Mouse (Mus musculus) embryonic facial prominence, embryonic 11.5 days (tissue): ENCODE results near the gene Serpina3c. TPM values are rescaled to one million over a fixed set of nuclear protein-coding genes. Genes with fewer than 3 reads are reported as not detected.

ENCODE experiments used
- ATAC-seq: fragments of 200-750 bp; cut with Nextera tagmentation; replicated peaks from 2 replicates; pipeline ENCODE4 v1.8.0; 2017; ENCODE audit warnings: low read depth; ENCODE audit not compliant: insufficient number of reproducible peaks, low FRiP score, low TSS enrichment
- DNase-seq: peaks from one replicate; pipeline ENCODE4 v3.0.0-alpha.2; 2015; ENCODE audit warnings: low spot score
- H3K27ac ChIP-seq: fragments of 300-500 bp; sonication (generic); replicated peaks from 2 replicates; pipeline ENCODE4 v1.5.1; 2014; ENCODE audit warnings: mild to moderate bottlenecking, low read depth, low read length, control low read depth
- H3K27me3 ChIP-seq: fragments of 300-500 bp; sonication (generic); 2 replicates; pipeline ENCODE4 v1.6.1; 2014; ENCODE audit warnings: mild to moderate bottlenecking, low read length, moderate library complexity, mixed read lengths; ENCODE audit not compliant: control insufficient read depth, insufficient read depth
- H3K36me3 ChIP-seq: fragments of 300-500 bp; sonication (generic); replicated peaks from 2 replicates; pipeline ENCODE4 v1.6.1; 2014; ENCODE audit warnings: low read depth, mild to moderate bottlenecking, low read length, moderate library complexity, mixed read lengths; ENCODE audit not compliant: control insufficient read depth, insufficient read depth
- H3K4me1 ChIP-seq: fragments of 300-500 bp; sonication (generic); 2 replicates; pipeline ENCODE4 v1.6.1; 2014; ENCODE audit warnings: low read length, mixed read lengths; ENCODE audit not compliant: control insufficient read depth, insufficient read depth
- H3K4me2 ChIP-seq: fragments of 300-500 bp; sonication (generic); 2 replicates; pipeline ENCODE4 v1.6.1; 2014; ENCODE audit warnings: low read depth, mild to moderate bottlenecking, control low read depth, low read length, moderate library complexity
- H3K4me3 ChIP-seq: fragments of 300-500 bp; sonication (generic); 2 replicates; pipeline ENCODE4 v1.5.1; 2014; ENCODE audit warnings: low read depth, low read length, control low read depth
- H3K9ac ChIP-seq: fragments of 300-500 bp; sonication (generic); replicated peaks from 2 replicates; pipeline ENCODE4 v1.6.1; 2014; ENCODE audit warnings: mild to moderate bottlenecking, control low read depth, low read length
- H3K9me3 ChIP-seq: fragments of 300-500 bp; sonication (generic); replicated peaks from 2 replicates; pipeline ENCODE4 v1.6.1; 2016; ENCODE audit warnings: mild to moderate bottlenecking, low read length, inconsistent platforms, mixed read lengths; ENCODE audit not compliant: control insufficient read depth
- WGBS: fragments of 180-500 bp; shearing (Covaris S2); extraction: QIAGEN DNeasy Blood & Tissue Kit; methylation state at CpG from one replicate; pipeline ENCODE4 v1.1.7; 2014; 5-methylcytosine and 5-hydroxymethylcytosine counted together
- polyA plus RNA-seq: library from polyadenylated mRNA; unstranded; fragments of >200 nt; fragmentation: Nextera tagmentation; extraction: Ambion mirVana; gene quantifications from 2 replicates; pipeline ENCODE4 v1.2.1, GENCODE M21; 2014

Gene Serpina3c
- polyA plus RNA-seq = not detected in 2 replicates

DNA sequence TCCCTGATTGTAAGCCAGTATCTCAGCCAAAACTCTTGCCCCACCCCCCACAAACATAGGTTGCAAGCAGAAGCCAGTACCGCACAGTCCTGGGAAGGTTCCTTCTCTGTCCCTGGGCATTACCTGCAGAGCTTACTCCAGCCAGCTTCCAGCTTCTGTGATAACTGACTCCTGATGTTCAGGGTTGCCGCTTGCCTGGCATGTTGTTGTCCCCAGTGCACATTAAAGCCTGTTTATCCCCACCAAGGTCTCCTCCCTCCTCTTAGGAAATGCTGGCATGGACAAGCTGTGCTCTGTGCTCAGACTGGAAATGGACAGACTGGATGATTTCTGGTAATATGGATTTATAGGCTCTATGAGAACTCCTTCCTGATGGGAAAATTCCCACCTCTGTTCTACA lies at the start of gene Serpina3c:
Gene Serpina3c (minus strand): TSS at position 215 of the 400 bp plus-strand sequence.
- H3K27ac ChIP-seq = no peak within 1 kb of the TSS
- no peak for DNase-seq
- no peaks in the 10 kb centered on the region for H3K36me3 ChIP-seq
- WGBS = 87% methylated on average over 2 of the region's 2 CpGs
- no peaks in the 10 kb centered on the region for H3K27me3 ChIP-seq
- H3K4me1 ChIP-seq = no peaks in the 10 kb centered on the region
- H3K4me3 ChIP-seq = no peak within 1 kb of the TSS
- H3K9ac ChIP-seq = no peak within 1 kb of the TSS
- ATAC-seq = no peak
- no peak within 1 kb of the TSS for H3K4me2 ChIP-seq
- no peaks in the 10 kb centered on the region for H3K9me3 ChIP-seq

DNA sequence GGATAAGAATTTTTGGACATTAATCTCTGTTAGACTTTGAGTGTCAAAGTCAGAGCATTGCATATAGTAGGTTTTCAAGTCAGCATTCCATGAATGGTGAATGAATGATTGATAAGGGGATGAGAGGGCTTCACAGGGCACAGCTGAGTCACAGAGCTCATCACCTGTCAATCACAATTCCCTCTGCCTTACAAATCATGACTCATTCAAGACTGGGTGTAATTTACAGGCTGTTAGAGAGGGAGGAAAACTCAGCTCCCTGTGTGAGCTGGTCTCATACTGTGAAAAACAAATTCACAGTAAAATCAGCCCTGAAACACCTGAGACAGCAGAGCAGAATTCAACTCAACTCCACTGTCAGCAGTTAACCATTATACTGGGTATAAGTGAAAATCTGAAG lies 37.2 kb upstream of the Serpina3c start:
- no peaks in the 10 kb centered on the region for H3K36me3 ChIP-seq
- no peak overlapping the region for H3K9ac ChIP-seq
- no peaks in the 10 kb centered on the region for H3K9me3 ChIP-seq
- H3K27me3 ChIP-seq = no peaks in the 10 kb centered on the region
- no peak overlapping the region for H3K4me2 ChIP-seq
- ATAC-seq (no peak), DNase-seq (no peak)
- no peak overlapping the region for H3K4me3 ChIP-seq
- no peak overlapping the region for H3K27ac ChIP-seq
- H3K4me1 ChIP-seq = no peaks in the 10 kb centered on the region

DNA sequence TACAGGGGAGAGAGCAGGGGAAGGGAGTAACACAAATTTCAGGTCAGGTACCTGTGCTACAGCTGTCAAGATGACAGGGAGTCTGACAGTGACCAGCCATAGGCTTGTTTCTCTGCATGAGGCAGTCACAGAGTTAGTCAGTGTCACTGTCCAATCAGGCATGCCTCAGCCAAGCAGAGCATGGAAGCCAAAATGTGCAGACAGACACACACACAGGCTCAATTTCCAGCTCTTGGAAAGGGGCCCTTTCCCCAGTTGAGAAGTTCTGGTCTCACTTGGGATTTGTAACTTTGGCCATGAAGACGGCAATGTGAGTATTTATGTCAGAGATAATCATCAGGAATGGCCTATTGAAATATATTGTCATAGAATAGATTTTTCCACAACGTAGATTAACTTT lies 35.6 kb upstream of the Serpina3c start:
- H3K4me3 ChIP-seq = no peak overlapping the region
- ATAC-seq (no peak), DNase-seq (no peak)
- H3K9ac ChIP-seq = no peak overlapping the region
- no peak overlapping the region for H3K27ac ChIP-seq
- no peaks in the 10 kb centered on the region for H3K9me3 ChIP-seq
- no peak overlapping the region for H3K4me2 ChIP-seq
- no peaks in the 10 kb centered on the region for H3K4me1 ChIP-seq
- H3K27me3 ChIP-seq = no peaks in the 10 kb centered on the region
- H3K36me3 ChIP-seq = no peaks in the 10 kb centered on the region
- 76% methylated on average over 2 of the region's 2 CpGs for WGBS

DNA sequence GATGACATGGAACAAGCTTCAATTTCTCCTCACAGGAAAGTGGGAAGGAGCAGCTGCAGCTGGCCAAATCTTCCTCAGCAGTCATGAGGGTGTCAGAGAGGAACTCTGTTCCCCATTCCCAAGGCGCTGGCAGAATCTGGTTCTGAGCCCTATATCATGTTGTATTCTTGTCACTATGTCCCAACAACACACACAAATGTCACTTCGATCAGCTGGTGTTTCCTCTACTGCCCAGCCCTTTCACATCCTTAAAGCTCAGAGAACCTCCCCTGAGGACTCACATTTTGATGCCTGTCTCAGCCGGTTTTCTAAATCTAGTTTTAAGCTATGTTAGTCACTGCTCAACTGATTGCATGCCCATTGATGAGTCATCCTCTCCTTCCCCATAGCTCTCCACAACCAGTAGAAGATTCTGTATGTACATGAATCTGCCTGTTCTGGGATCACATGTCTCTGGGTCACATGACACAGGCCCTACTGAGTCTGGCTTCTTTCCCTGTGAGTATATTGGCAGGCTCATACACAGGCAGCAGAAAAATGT lies 32.4 kb upstream of the Serpina3c start:
- H3K27ac ChIP-seq = no peak overlapping the region
- no peaks in the 10 kb centered on the region for H3K27me3 ChIP-seq
- DNase-seq = no peak
- no peak overlapping the region for H3K4me3 ChIP-seq
- no peaks in the 10 kb centered on the region for H3K36me3 ChIP-seq
- no peak overlapping the region for H3K4me2 ChIP-seq
- H3K9ac ChIP-seq = no peak overlapping the region
- H3K9me3 ChIP-seq = no peaks in the 10 kb centered on the region
- WGBS = 80% methylated on average over 3 of the region's 3 CpGs
- no peak for ATAC-seq
- no peaks in the 10 kb centered on the region for H3K4me1 ChIP-seq

DNA sequence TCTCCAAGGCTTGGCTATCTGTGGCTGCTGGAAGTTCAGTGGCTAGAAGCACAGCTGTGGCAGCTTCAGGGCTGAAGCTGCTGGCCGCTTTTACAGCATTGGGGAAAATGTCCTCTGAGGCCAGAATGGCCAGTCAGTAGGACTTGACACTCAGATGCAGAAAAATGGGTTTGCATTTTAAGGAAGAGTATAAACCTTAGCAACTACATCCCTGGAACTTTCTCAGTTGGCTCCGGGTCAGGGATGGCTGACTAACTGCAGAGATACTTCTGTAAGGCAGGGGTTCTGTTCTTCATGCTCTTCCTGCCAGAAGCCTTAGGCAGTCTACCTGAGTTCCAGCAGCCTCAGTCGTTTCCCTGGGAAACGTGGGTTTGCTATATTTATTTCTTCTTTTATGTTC lies 31.4 kb upstream of the Serpina3c start:
- 72% methylated on average over 4 of the region's 4 CpGs for WGBS
- Histone ChIP-seq H3K4me1 (no peaks in the 10 kb centered on the region), H3K4me3 (no peak overlapping the region), H3K36me3 (no peaks in the 10 kb centered on the region), H3K27ac (no peak overlapping the region), H3K9me3 (no peaks in the 10 kb centered on the region), H3K27me3 (no peaks in the 10 kb centered on the region), H3K9ac (no peak overlapping the region), H3K4me2 (no peak overlapping the region)
- DNase-seq (no peak), ATAC-seq (no peak)

DNA sequence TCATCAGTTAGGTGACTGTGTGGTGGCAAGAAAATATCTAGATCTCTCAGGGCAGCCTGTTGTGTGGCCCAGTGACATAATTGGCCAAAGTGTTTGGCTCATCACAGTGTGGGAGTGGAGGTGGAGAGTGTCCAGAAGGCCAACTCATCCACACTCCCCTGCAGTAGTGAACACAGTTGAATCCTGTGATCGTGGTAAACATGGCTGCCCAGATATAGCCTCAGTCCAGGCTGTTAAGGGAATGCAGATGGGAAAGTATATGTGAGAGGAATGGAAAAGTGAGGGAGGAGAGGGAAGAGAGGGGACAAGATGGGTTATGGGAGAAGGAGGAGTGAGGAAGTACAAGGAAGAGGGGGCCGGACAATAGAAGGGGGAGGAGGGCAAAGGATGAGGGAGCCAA lies 25.3 kb upstream of the Serpina3c start:
- 88% methylated on average over 2 of the region's 2 CpGs for whole genome bisulfite sequencing
- Histone ChIP-seq H3K27me3 (no peaks in the 10 kb centered on the region), H3K27ac (no peak overlapping the region), H3K4me2 (no peak overlapping the region), H3K4me1 (no peaks in the 10 kb centered on the region), H3K36me3 (no peaks in the 10 kb centered on the region), H3K4me3 (no peak overlapping the region), H3K9me3 (no peaks in the 10 kb centered on the region), H3K9ac (no peak overlapping the region)
- DNase-seq (no peak), ATAC-seq (no peak)

DNA sequence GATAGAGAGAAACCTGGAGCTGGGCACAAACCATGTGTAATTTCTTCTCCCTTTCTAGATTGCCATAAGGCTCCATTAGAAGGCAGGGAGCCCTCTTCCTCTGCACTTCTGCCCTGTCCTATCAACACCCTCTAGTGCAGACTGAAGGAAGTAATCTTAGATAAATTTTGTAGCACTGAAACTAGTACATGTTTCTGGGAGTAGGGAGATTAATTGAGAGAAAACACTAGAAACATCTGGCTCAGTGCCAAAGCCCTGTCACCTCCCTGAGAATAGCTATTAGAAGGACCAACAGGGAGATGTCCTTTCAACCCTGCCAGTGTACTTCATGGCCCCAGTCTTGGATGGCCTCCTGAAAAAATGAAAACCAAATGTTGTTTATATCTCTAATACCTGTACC lies 24.9 kb upstream of the Serpina3c start:
- Histone ChIP-seq H3K4me2 (no peak overlapping the region), H3K4me3 (no peak overlapping the region), H3K9me3 (no peaks in the 10 kb centered on the region), H3K4me1 (no peaks in the 10 kb centered on the region), H3K27me3 (no peaks in the 10 kb centered on the region), H3K9ac (no peak overlapping the region), H3K27ac (no peak overlapping the region), H3K36me3 (no peaks in the 10 kb centered on the region)
- no peak for ATAC-seq
- no peak for DNase-seq

DNA sequence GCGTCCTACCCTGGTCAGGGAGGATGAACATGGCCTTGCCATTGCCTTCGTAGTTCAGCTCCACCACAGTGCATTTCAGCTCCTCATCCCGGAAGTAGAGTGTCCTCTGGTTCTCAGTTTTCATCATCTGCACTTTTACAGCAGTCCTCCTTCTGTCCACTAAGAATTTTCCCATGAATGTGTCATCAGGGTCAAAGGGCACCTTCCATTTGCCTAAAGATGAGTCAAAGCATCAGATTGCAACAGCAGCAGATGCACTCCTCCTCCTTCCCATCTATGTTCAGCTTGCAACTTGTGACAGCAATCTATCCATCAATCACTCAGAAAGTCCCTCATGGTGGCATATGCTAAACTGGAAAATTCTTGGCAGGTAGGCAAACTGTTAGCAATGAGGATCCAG lies 22.0 kb upstream of the Serpina3c start:
- Histone ChIP-seq H3K9me3 (no peaks in the 10 kb centered on the region), H3K9ac (no peak overlapping the region), H3K36me3 (no peaks in the 10 kb centered on the region), H3K4me1 (no peaks in the 10 kb centered on the region), H3K4me3 (no peak overlapping the region), H3K4me2 (no peak overlapping the region), H3K27me3 (no peaks in the 10 kb centered on the region), H3K27ac (no peak overlapping the region)
- WGBS = 85% methylated on average over 3 of the region's 3 CpGs
- ATAC-seq (no peak), DNase-seq (no peak)
